22 mouse cellular contexts compared by ENCODE assay signal in genomic region chr8:12763565-12764108, GRCm38 (mm10). TPM values are rescaled to one million over a fixed set of nuclear protein-coding genes. Genes with fewer than 3 reads are reported as not detected.
A peak's percentile ranks its signal among the peaks of the same experiment; 100 is the strongest.
DNase-seq lines count a peak whose midpoint lies in the region; ATAC-seq and TF ChIP-seq lines count a peak whose summit lies in the region.
"Had no signal": no experiment of that assay in that cellular context is flagged by ENCODE, and none has a peak within 500 bp of the region (broad histone marks: within the 10 kb centered on the region; RNA-seq: fewer than 3 reads in every experiment).

No protein-coding gene starts in this region.

- peak overlapping the region; percentile 6 for H3K27ac ChIP-seq in heart, embryonic 11.5 days (ENCODE audit: low read depth, low read length)
- H3K27ac ChIP-seq in kidney, adult 2 months (ENCODE audit: insufficient read depth, low read depth, low read length), result peak overlapping the region; percentile 21; the same call in 1 of the 2 replicates
- H3K27ac ChIP-seq in heart, embryonic 16.5 days (ENCODE audit: low read length), result peak overlapping the region; percentile 58
- H3K27ac ChIP-seq in kidney, embryonic 16.5 days (ENCODE audit: low read length), result peak overlapping the region; percentile 23; the same call in 1 of the 2 replicates
- H3K27ac ChIP-seq: embryonic facial prominence, embryonic 15.5 days; hindbrain, embryonic 14.5 days; limb, embryonic 15.5 days; liver, embryonic 14.5 days; midbrain, embryonic 13.5 days had no signal

- ATAC-seq in heart, embryonic 11.5 days (replicated peaks; ENCODE audit: insufficient number of reproducible peaks, low FRiP score, low TSS enrichment), result no peak
- ATAC-seq in heart, embryonic 16.5 days (replicated peaks; ENCODE audit: extremely low read depth, insufficient read depth, low FRiP score), result peak; percentile 68
- ATAC-seq in kidney, embryonic 16.5 days (ENCODE audit: low FRiP score, low TSS enrichment), result 0 out of 2 replicates have a peak, but pooled peaks have one; percentile 43
- ATAC-seq: forebrain, embryonic 14.5 days; inflammation-experienced regulatory T-cells, adult 6 months; midbrain, embryonic 13.5 days; Patski had no signal

- TF ChIP-seq CTCF in kidney, adult 2 months (conservative IDR thresholded peaks at IDR 0.05; ENCODE audit: insufficient read depth, insufficient read length, low read depth, low read length), result no peak

- intact Hi-C loops in heart, postnatal 25 days (cut with DNase I), result no loop called here

- TF ChIP-seq POLR2A in kidney, adult 2 months (IDR thresholded peaks at IDR 0.05; ENCODE audit: low read depth, low read length), result no peak

- no peaks in the 10 kb centered on the region for H3K27me3 ChIP-seq in heart, embryonic 11.5 days (ENCODE audit: control insufficient read depth, insufficient read depth, low read length)
- H3K27me3 ChIP-seq in kidney, adult 2 months (replicated peaks; ENCODE audit: control insufficient read depth, insufficient read depth, low read length), result no peaks in the 10 kb centered on the region
- H3K27me3 ChIP-seq in heart, embryonic 16.5 days (ENCODE audit: control insufficient read depth, insufficient read depth, low read length), result no peaks in the 10 kb centered on the region
- H3K27me3 ChIP-seq in kidney, embryonic 16.5 days (ENCODE audit: insufficient read depth, low read length), result no peaks in the 10 kb centered on the region
- H3K27me3 ChIP-seq: embryonic facial prominence, embryonic 15.5 days; limb, embryonic 15.5 days; midbrain, embryonic 13.5 days; Patski had no signal

- H3K9me3 ChIP-seq in heart, embryonic 11.5 days (replicated peaks; ENCODE audit: control insufficient read depth, low read length), result no peaks in the 10 kb centered on the region
- no peaks in the 10 kb centered on the region for H3K9me3 ChIP-seq in heart, embryonic 16.5 days (replicated peaks; ENCODE audit: control insufficient read depth, low read length)
- H3K9me3 ChIP-seq in kidney, embryonic 16.5 days (ENCODE audit: low read length), result no peaks in the 10 kb centered on the region
- H3K9me3 ChIP-seq: embryonic facial prominence, embryonic 15.5 days; G1E; limb, embryonic 15.5 days; megakaryocyte, embryonic 14.5 days; midbrain, embryonic 13.5 days had no signal

- H3K36me3 ChIP-seq in heart, embryonic 11.5 days (ENCODE audit: control insufficient read depth, insufficient read depth, low read length), result no peaks in the 10 kb centered on the region; the same call in 1 of the 2 replicates
- no peaks in the 10 kb centered on the region; the same call in 1 of the 2 replicates for H3K36me3 ChIP-seq in kidney, adult 2 months (ENCODE audit: control insufficient read depth, insufficient read depth, low read length)
- no peaks in the 10 kb centered on the region for H3K36me3 ChIP-seq in heart, embryonic 16.5 days (ENCODE audit: control insufficient read depth, insufficient read depth)
- no peaks in the 10 kb centered on the region for H3K36me3 ChIP-seq in kidney, embryonic 16.5 days (ENCODE audit: insufficient read depth, low read length)
- H3K36me3 ChIP-seq: G1E had no signal

- H3K4me1 ChIP-seq in heart, embryonic 11.5 days (ENCODE audit: control insufficient read depth, insufficient read depth, low read length), result peaks cover 40% of the 10 kb centered on the region
- 0 out of 2 replicates have a peak, but pooled peaks cover 5% of the 10 kb centered on the region for H3K4me1 ChIP-seq in kidney, adult 2 months (ENCODE audit: control insufficient read depth, insufficient read depth, low read length)
- peaks cover 45% of the 10 kb centered on the region for H3K4me1 ChIP-seq in heart, embryonic 16.5 days (ENCODE audit: control insufficient read depth, insufficient read depth, low read length)
- H3K4me1 ChIP-seq in kidney, embryonic 16.5 days (ENCODE audit: insufficient read depth, low read length), result peaks cover 4% of the 10 kb centered on the region; the same call in 1 of the 2 replicates

- H3K4me3 ChIP-seq in heart, embryonic 11.5 days (ENCODE audit: low read depth, low read length), result no peak overlapping the region
- no peak overlapping the region; the same call in 1 of the 2 replicates for H3K4me3 ChIP-seq in kidney, adult 2 months (ENCODE audit: insufficient read depth, low read depth, low read length)
- no peak overlapping the region for H3K4me3 ChIP-seq in heart, embryonic 16.5 days (ENCODE audit: low read length)
- H3K4me3 ChIP-seq in kidney, embryonic 16.5 days (ENCODE audit: low read length), result no peak overlapping the region
- H3K4me3 ChIP-seq: embryonic facial prominence, embryonic 15.5 days; limb, embryonic 15.5 days; megakaryocyte, embryonic 14.5 days; midbrain, embryonic 13.5 days had no signal

- 43% methylated on average over 4 of the region's 4 CpGs for WGBS in heart, embryonic 11.5 days (ENCODE audit: insufficient replicate concordance)
- WGBS in kidney, adult 2 months, result 56% methylated on average over 4 of the region's 4 CpGs
- WGBS in heart, embryonic 16.5 days, result 42% methylated on average over 4 of the region's 4 CpGs
- WGBS in kidney, embryonic 16.5 days, result 71% methylated on average over 4 of the region's 4 CpGs

- H3K4me2 ChIP-seq in heart, embryonic 11.5 days, result peak overlapping the region; percentile 7; the same call in 1 of the 2 replicates
- H3K4me2 ChIP-seq in heart, embryonic 16.5 days (ENCODE audit: low read depth, low read length), result no peak overlapping the region
- no peak overlapping the region for H3K4me2 ChIP-seq in kidney, embryonic 16.5 days (replicated peaks; ENCODE audit: low read depth, low read length)
- H3K4me2 ChIP-seq: embryonic facial prominence, embryonic 15.5 days; hindbrain, embryonic 14.5 days; limb, embryonic 15.5 days; lung, embryonic 14.5 days; midbrain, embryonic 13.5 days had no signal

- DNase-seq in heart, postnatal 25 days (ENCODE audit: low spot score), result no peak
- peak; percentile 70 for DNase-seq in kidney, adult 2 months
- DNase-seq in kidney, postnatal 4 days, result no peak
- DNase-seq in spleen, adult 12 weeks (ENCODE audit: low spot score), result no peak
- DNase-seq: adrenal gland, postnatal 36 days; B cell, adult 2 months; gastrocnemius, postnatal 10 days; left cerebral cortex, postnatal 4 days; lung, embryonic 14.5 days had no signal

- 0 out of 2 replicates have a peak overlapping the region, but pooled peaks have one; percentile 6 for H3K9ac ChIP-seq in heart, embryonic 11.5 days (ENCODE audit: low read depth, low read length)
- H3K9ac ChIP-seq in heart, embryonic 16.5 days (ENCODE audit: low read length), result no peak overlapping the region; the same call in 1 of the 2 replicates
- no peak overlapping the region for H3K9ac ChIP-seq in kidney, embryonic 16.5 days (replicated peaks; ENCODE audit: low read length)
- H3K9ac ChIP-seq: embryonic facial prominence, embryonic 15.5 days; hindbrain, embryonic 14.5 days; limb, embryonic 15.5 days; liver, embryonic 14.5 days; lung, embryonic 14.5 days; midbrain, embryonic 13.5 days had no signal

RNA-seq across cellular contexts. Expression of gene Atp11a, which starts 6.8 kb away (rescaled TPM):
- polyA plus RNA-seq in heart, embryonic 11.5 days (2014; fragmentation: Nextera tagmentation; extraction: Ambion mirVana), result 15.6 and 16.4 TPM in 2 replicates
- 10 to 100 TPM; 82.7 to 84.0 TPM for total RNA-seq in heart, postnatal 25 days (2021)
- 176 and 271 TPM in 2 replicates for polyA plus RNA-seq in kidney, adult 2 months (2012; rRNA removed)
- polyA plus RNA-seq in heart, embryonic 16.5 days (2015; fragmentation: Nextera tagmentation; extraction: Ambion mirVana), result 10.8 and 13.2 TPM in 2 replicates
- polyA plus RNA-seq in kidney, embryonic 16.5 days (2015; fragmentation: Nextera tagmentation; extraction: Ambion mirVana), result 14.4 and 18.5 TPM in 2 replicates
- polyA plus RNA-seq: G1E had no signal

Comparison
In these comparisons a context has a peak if more than half of its experiments do, and no peak if none do; other contexts are left out.
1. H3K27ac ChIP-seq: peak in every context shown above with its lines; median percentile 58 in heart, embryonic 16.5 days; 23 in kidney, embryonic 16.5 days; 21 in kidney, adult 2 months; 6 in heart, embryonic 11.5 days.